Mouse (Mus musculus): ENCODE measurements around the gene Pdcd10.

GRCm38 (mm10) chr3:75522527-75522926 is 34.1 kb downstream of the Pdcd10 start:
- no peak for TF ChIP-seq POLR2A (IDR thresholded peaks at IDR 0.05; ENCODE audit: borderline replicate concordance, insufficient read depth, low read length)
- TF ChIP-seq CTCF (IDR thresholded peaks at IDR 0.05; ENCODE audit: borderline replicate concordance, insufficient read depth, low read depth, low read length) = no peak

Measured in cerebellum, adult 2 months (tissue).